Mouse (Mus musculus): ENCODE measurements around the gene Snx1.

Snx1 gene

GRCm38 (mm10) chr9:66127884-66128283 lies 1.5 kb upstream of the Snx1 start:
- no peak for DNase-seq (ENCODE audit: low read depth, low spot score)

GRCm38 (mm10) chr9:66127193-66127546 lies 783 bp upstream of the Snx1 start:
- no peak for DNase-seq (ENCODE audit: low read depth, low spot score)

GRCm38 (mm10) chr9:66125543-66126455 lies 588 bp downstream of the Snx1 start:
- DNase-seq (ENCODE audit: low read depth, low spot score) = peak; percentile 57

DNA sequence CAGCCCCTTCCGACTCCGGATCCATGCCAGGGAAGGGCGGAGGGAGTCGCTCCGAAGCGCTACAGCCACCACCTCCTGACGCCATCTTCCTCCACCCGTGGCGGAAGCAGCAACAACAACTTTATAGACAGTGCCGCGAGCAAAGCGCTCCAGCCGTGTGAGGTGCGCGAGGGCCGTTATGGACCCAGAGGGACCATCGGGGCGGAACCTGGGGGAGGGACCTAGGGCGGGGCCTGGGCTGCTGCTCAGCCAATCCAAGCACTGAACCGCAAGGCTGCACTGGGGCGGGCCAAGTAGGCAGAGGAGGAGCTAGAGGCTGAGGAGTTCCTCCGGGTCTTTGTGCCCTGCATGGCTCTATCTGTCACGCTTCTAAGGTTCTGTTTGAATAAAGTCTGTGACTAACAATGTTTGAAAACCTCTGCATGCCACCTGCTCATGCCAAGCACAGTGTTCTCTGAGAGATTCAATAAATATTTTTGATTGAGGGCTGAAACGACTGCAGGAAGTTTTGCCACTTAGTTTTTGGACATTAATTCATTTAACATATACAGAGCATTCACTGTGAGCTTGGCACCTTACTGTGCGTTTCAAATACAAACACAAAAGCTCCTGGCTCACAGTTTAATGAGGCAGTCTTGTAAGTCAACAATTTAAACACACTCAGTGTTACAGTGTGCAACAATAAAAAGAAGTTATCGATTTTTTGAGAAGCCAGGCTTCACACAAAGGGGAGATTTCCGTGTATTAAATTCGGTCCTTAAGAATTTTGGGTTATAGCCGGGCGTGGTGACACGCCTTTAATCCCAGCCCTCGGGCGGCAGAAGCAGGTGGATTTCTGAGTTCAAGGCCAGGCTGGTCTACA lies 1.5 kb downstream of the Snx1 start:
- peak; percentile 100 for DNase-seq (ENCODE audit: low read depth, low spot score)

DNA sequence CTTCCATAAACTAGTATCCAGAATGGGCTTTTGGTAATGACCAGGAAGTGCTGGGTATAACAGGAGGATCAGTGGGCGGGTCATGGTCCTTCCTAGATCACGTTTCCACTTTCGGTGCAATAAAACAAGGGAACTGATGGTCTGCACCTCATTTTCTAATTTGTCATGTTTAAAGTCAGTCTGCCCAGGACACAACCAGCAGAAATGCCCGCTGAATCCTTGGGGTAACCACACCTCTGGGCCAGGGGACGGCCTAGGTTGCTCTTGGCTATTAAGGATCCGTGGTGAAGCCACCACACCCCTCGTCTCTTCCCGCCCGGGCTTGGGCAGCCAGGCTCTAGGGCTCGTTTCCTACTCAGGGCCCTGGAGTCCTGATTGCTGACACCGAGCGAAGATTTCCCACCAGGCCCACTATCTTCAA lies 2.3 kb downstream of the Snx1 start:
- no peak for DNase-seq (ENCODE audit: low read depth, low spot score)

DNA sequence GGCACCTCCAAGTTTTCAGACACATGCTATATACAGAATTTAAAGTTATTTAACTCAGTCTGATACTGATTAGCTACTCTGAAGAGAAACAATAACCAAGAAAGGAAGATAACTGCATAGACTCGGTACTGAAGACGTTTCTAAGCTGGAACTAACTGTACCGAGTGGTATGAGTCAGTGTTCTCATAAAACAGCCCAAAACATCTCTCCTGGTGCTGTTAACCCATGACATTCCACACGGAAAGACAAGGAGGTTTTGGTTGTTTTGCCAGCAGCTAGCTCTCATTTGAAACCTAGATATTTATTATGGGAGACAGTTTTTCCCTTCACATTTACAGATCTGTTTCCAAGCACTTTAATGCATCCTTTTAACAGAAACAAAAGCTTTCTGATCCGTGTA lies 2.7 kb downstream of the Snx1 start:
- no peak for DNase-seq (ENCODE audit: low read depth, low spot score)

DNA sequence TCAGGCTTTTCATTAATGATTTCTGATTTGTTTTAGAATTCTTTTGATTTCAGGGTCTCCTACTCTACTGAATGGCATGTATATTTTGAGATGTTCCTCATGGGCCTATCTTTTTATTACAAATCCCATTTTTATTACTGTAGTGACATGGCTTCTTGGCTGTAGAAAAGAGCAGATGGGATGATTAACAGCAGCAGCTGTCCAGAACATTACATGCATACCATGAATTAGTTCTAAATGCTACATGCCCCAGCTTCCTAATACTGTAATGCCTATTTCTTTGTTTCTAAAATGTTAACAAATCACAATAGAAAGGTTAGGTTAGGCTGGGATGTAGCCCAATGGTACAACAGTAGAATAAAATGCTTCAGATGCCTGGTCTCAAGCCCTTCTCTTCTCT lies 5.0 kb downstream of the Snx1 start:
- no peak for DNase-seq (ENCODE audit: low read depth, low spot score)

GRCm38 (mm10) chr9:66120945-66121344 lies 5.4 kb downstream of the Snx1 start:
- DNase-seq (ENCODE audit: low read depth, low spot score) = no peak

DNA sequence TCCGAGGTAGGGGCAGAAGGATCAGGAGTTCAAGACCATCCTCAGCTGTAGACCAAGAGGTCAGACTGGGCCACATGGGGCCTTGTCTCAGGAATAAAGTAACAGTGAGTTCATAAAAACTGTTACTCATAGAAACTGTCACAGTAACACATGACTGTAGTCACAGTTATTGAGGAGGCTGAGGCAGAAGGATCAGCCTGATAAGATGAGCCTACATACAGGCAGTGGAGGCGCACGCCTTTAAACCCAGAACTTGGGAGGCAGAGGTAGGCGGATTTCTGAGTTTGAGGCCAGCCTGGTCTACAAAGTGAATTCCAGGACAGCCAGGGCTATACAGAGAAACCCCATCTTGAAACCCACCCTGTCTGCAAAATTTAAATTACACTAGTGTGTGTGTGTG lies 6.3 kb downstream of the Snx1 start:
- DNase-seq (ENCODE audit: low read depth, low spot score) = no peak

GRCm38 (mm10) chr9:66119498-66119897 lies 6.9 kb downstream of the Snx1 start:
- DNase-seq (ENCODE audit: low read depth, low spot score) = no peak

DNA sequence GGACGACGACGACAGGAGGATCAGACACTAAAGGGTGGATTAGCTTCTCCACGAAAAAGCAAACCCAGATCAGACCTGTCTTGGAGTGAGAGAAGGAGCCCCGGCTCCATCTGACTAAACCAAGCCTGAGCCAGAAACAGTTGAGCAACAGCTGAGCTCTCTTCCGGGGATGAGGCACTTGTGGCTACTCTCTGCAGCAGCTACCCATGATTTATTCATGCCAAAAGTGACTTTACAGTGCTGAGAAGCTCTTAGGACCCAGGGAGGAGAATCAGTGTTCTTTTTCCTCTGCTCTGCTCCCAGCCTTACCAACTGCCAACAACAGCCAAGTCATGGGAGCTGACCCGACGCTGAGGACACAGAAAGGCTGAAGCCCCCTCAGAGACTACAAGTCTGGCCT lies 9.5 kb downstream of the Snx1 start:
- no peak for DNase-seq (ENCODE audit: low read depth, low spot score)

DNA sequence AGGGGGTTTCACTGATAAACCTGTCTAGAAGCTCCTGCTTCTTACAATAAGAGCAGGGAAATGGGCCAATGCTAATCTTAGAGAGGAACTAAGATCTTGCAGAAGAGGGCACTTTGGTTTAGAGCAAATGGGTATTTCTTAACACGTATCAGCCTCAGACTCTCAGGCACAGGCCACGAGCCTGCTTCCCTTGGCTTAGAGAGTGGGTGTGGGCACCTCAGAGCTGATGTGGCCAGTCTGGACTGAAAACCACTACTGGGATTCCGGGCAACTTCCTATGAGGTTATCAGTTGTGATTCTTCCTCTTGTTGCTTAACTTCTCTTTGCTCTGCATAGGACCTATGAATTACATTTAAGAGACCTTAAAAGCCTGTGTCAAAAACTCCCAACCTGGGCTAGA lies 12.0 kb downstream of the Snx1 start:
- no peak for DNase-seq (ENCODE audit: low read depth, low spot score)

DNA sequence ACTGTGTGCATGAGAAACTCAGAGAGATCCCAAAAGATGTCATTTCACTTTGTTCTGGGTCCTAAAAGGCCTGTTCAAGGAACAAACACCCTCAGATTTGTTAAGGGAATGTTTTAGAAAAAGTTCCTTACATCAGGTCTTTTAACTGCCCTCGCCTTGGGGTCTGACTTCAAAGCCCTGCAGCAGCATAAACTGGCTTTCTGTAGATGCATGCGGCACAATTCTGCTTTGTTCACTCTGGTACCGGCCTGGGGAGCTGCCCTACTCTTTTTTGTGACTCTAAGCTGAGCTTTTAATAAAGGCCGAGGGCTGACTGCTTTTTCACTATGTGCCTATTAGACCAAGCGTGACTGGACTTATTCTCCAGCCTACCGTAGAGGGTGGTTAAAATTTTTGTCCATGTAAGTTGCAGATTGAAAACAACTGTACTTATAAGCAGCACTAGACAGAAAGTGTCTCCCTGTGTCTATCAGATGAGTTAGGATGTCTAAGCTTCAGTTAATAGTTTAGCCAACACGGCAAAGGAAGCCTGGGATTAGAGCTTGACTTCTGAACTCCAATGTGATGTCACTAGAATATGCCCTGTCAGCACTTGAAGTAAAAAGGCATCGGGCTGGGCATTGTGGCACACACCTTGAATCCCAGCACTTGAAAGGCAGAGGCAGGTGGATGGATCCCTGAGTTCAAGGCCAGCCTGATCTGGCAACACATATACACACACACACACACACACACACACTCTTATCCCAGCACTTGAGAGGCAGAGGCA lies 15.6 kb downstream of the Snx1 start:
- DNase-seq (ENCODE audit: low read depth, low spot score) = no peak

DNA sequence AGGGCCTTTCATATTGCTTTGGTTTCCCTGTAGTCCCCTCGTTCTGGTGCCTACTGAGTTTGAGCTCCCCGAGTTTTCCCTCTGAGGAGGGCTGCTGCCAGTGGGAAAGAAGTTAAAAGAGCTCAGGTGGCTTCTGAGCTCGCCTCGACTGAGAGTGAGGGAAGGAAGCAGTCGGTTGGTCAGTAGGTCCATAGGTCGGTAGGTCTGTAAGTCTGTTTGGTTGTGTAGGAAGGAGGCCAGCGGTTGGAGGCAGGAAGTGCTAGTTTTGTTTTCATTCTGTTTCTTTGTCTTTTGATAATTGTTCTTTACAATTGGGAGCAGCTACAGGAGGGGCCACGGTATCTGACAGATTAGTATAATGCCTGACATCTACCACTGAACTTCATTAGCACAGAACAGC lies 16.3 kb downstream of the Snx1 start:
- DNase-seq (ENCODE audit: low read depth, low spot score) = no peak

DNA sequence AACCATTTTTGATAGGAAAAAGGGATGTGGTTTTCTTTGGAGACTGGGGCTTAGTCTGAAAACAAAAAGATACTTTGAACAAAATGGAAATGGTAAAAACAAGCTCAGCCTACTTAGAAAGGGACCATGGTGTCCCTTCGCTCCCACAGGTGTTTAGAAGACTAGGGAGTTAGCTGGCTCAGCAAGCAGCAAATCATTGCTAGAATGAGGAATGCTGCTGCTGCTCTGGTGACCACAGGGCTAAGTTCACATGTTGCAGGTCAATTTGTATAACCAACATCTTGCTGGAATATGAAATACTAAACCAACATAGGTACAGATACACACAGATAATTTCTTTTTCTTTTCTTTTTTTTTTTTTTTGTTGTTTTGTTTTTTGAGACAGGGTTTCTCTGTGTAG lies 16.8 kb downstream of the Snx1 start:
- DNase-seq (ENCODE audit: low read depth, low spot score) = no peak

GRCm38 (mm10) chr9:66105168-66105567 lies 21.2 kb downstream of the Snx1 start:
- no peak for DNase-seq (ENCODE audit: low read depth, low spot score)

GRCm38 (mm10) chr9:66104601-66105000 lies 21.8 kb downstream of the Snx1 start:
- DNase-seq (ENCODE audit: low read depth, low spot score) = no peak

- DNase-seq (ENCODE audit: low read depth, low spot score) = no peak
Observed at GRCm38 (mm10) chr9:66102668-66103067, 23.7 kb downstream of the Snx1 start.

GRCm38 (mm10) chr9:66101577-66101976 lies 24.8 kb downstream of the Snx1 start:
- no peak for DNase-seq (ENCODE audit: low read depth, low spot score)

DNA sequence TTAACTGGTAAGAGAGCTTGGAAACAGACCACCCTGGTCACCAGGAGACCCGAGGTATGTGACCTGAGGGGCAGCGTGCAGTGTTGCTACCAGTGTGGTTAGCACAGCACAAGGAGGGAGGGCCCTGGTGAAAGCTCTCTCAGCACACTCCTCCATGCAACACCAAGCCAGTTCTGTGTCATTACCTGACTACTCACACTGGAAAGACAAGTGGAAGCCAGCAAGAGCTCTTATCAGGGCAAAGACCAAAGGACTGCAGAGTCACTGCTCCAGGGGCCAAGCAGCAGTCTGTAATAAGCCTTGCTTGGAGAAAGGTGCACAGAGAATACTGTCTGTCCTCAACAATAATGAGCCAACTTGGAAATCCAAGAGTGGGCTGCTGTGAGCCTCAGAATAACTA lies 33.7 kb downstream of the Snx1 start:
- no peak for DNase-seq (ENCODE audit: low read depth, low spot score)

DNA sequence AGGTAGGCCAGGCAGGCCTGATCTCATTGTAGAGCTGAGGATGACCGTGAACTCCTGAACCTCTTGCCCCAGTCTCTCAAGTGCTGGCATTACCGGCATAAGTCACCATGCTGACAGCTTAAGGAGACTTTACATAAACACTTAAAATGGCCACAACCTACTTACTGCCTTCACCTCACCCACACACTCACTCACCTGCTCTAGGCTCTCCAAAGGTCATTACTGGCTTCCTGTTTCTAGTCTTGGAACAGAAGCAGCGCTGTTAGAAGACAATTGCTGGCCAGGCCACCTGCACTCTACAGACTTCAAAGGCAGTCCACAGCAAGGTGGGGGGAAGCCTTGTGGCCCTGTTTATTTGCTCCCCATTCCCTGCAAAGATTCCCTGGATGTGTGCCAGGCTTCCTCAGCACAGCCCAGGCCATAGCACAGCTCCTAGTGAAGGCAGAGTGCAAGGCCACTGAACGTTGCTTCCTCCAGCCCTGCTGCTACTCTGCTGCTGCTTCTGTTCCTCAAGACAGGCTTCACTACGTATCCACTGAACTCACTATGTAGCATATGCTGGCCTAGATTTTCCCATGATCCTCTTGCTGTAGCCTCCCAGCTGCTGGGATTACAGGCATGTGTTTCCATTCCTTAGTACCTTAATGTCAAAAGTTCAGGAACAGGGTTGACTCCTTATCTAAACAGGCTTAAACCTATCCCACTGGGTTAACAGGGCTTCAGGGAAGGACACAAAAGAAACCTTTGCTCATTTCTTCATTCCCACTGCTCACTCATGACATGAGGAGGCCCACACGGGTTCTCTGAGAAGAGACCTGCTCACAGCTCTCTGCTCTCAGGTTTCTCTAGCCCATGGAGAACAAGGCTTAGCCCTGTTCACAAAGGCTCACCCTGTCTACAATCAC lies 34.8 kb downstream of the Snx1 start:
- no peak for DNase-seq (ENCODE audit: low read depth, low spot score)
